Mouse (Mus musculus): ENCODE data around the gene Egfl7. TPM values are rescaled to one million over a fixed set of nuclear protein-coding genes. Genes with fewer than 3 reads are reported as not detected.
A peak's percentile ranks its signal among the peaks of the same experiment; 100 is the strongest.

Egfl7 gene
- total RNA-seq, 2 experiments from 2014 or later, result 72.2 to 74.3 TPM

DNA sequence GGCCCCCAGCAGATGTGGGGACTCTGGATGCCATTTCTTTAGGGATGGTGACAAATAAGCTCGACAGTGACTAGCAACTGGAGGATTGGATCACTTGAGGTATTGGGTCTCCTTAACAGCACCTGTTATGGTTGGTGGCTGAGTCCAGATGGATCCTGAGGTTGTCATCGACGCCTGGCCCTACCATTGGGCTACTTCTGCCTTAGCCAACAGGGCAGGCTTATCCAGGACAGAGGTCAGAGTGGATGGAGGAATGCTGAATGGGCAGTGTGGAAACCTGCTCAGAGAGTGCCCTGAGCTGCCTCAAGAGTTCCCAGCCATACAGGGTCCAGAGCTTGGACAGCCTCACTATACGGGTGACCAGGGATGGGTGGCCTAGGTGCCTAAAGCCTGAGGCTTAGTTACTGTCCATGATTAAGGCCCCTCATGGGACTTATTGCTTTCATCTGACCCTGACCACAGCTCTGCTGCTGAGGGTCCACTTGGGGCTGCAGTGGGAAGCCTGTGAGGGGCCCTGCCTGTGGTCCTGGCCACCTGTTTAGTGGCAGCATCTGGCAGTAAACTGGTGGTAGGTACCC lies 54.2 kb downstream of the Egfl7 start:
- Histone ChIP-seq H3K4me3 (no peak overlapping the region), H3K27ac (no peak overlapping the region)
- TF ChIP-seq CTCF (conservative IDR thresholded peaks at IDR 0.05), result no peak
- no peak for DNase-seq (ENCODE audit: low spot score in 2 of 2)

GRCm38 (mm10) chr2:26634629-26635488 lies 55.0 kb downstream of the Egfl7 start:
- no peak overlapping the region for H3K4me3 ChIP-seq
- no peak for DNase-seq (ENCODE audit: low spot score in 2 of 2)
- no peak overlapping the region; the same call in 1 of the 2 replicates for H3K27ac ChIP-seq
- no peak for TF ChIP-seq CTCF (conservative IDR thresholded peaks at IDR 0.05)

GRCm38 (mm10) chr2:26635489-26636324 lies 55.9 kb downstream of the Egfl7 start:
- TF ChIP-seq CTCF (conservative IDR thresholded peaks at IDR 0.05), result no peak
- Histone ChIP-seq H3K4me3 (no peak overlapping the region), H3K27ac (peak overlapping the region; percentile 14; the same call in 1 of the 2 replicates)
- no peak for DNase-seq (ENCODE audit: low spot score in 2 of 2)

GRCm38 (mm10) chr2:26636325-26636635 lies 56.5 kb downstream of the Egfl7 start:
- H3K27ac ChIP-seq, result no peak overlapping the region
- no peak for DNase-seq (ENCODE audit: low spot score in 2 of 2)
- no peak for TF ChIP-seq CTCF (conservative IDR thresholded peaks at IDR 0.05)
- no peak overlapping the region for H3K4me3 ChIP-seq

DNA sequence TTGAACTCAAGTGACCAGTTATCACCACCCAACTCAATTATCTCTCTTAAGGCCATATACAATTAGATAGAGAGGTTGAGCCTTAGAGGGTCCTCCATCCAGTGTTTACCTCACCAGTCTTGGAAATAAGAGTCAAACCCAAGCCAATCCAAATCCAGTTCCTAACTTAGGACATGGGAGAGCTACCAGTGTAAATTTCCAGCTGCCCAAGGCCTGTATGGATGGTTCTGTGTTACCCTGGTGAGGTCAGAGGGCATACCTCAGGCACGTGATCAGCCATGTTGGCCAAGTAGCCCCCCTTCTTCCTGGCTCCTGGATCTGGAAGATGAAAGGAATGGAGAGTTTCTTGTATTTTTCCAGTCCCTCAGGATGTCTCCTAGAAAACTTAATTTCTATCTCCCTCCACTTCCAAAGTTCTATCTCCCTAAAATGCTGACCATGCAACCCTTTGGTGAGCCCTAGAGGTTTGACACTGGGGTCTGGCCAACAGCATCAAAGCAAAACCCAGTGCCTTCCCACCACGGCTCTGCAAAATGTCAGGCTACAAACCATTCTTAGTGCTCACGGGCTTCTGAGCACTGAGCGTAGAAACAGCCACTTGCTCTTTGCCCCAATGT lies 57.6 kb downstream of the Egfl7 start:
- no peak for DNase-seq (ENCODE audit: low spot score in 2 of 2)
- no peak for TF ChIP-seq CTCF (conservative IDR thresholded peaks at IDR 0.05)
- H3K27ac ChIP-seq, result no peak overlapping the region
- no peak overlapping the region for H3K4me3 ChIP-seq

GRCm38 (mm10) chr2:26638039-26638438 lies 58.2 kb downstream of the Egfl7 start:
- DNase-seq (ENCODE audit: low spot score in 2 of 2), result no peak
- no peak overlapping the region; the same call in 1 of the 2 replicates for H3K4me3 ChIP-seq
- TF ChIP-seq CTCF (conservative IDR thresholded peaks at IDR 0.05), result no peak
- no peak overlapping the region for H3K27ac ChIP-seq

DNA sequence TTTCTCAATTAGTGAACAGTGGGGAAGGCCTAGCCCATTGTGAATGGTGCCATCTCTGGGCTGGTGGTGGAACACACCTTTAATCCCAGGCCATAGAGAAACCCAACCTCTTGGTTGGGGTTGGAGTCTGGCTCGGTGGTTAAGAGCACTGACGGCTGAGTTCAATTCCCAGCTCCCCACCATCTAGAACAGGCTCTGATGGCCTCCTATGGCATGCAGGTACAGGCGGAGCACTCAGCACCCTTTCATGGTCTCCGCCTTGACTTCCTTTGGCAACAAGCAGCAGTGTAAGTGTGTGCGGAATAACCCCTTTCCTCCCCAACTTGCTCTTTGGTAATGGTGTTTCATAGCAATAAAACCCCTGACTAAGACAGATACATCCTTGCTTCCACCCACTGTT lies 58.8 kb downstream of the Egfl7 start:
- no peak for TF ChIP-seq CTCF (conservative IDR thresholded peaks at IDR 0.05)
- Histone ChIP-seq H3K27ac (0 out of 2 replicates have a peak overlapping the region, but pooled peaks have one; percentile 36), H3K4me3 (peak overlapping the region; percentile 96)
- no peak for DNase-seq (ENCODE audit: low spot score in 2 of 2)

- H3K4me3 ChIP-seq, result peak overlapping the region; percentile 96
- peak; percentile 63 for TF ChIP-seq CTCF (conservative IDR thresholded peaks at IDR 0.05)
- H3K27ac ChIP-seq, result 0 out of 2 replicates have a peak overlapping the region, but pooled peaks have one; percentile 36
- DNase-seq (ENCODE audit: low spot score in 2 of 2), result no peak
These were observed 59.3 kb downstream of the Egfl7 start for GRCm38 (mm10) chr2:26639083-26639482.

DNA sequence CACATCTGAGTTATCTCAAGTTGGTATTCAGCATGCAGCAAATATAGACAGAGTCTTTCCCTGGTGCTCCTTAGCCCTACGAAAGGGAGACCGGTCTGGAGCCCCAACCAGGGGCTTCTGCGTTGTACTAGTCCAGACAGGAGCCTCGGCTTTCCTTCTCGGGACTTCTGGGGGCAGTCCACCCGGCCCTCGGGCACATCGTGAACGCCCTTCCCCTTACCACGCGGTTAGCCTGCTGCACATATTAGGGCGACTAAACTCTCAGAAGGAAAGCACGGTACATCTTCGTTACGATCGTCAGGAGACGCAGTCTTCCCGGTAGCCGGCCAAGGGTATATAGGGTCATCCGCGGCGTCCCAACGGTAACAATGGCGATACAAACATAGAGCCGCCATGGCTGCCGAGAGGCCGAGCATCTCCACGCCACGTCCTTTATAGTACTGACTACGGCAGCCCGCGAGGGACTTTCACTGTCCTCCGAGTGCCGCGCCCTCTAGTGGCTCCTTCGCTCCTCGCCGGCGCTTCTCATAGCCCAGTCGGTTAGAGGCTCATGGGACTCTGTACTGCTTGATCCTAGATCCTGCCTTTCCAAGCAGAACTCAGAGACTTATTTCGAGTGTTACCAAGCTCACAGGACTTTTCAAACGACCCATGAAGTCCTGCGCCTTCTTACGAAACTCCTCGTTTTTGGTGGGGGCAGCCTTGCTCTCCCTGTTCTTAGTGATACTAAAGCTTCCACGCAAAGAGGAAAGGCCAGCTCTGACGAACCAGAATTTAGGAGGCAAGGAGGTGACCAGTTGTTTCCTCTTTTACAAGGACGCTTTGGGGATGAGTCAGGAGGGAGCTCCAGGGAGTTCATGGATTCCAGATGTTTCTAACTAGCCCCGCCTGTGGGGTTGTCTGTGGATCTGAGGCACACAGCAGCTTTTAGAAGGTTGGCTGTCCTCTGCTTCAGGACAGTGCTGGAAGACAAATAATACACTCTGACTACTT lies 60.3 kb downstream of the Egfl7 start:
- peak overlapping the region; percentile 94 for H3K27ac ChIP-seq
- DNase-seq (ENCODE audit: low spot score in 2 of 2), result peak; percentile 93 to 97
- peak; percentile 99 for TF ChIP-seq CTCF (conservative IDR thresholded peaks at IDR 0.05)
- H3K4me3 ChIP-seq, result peak overlapping the region; percentile 96

DNA sequence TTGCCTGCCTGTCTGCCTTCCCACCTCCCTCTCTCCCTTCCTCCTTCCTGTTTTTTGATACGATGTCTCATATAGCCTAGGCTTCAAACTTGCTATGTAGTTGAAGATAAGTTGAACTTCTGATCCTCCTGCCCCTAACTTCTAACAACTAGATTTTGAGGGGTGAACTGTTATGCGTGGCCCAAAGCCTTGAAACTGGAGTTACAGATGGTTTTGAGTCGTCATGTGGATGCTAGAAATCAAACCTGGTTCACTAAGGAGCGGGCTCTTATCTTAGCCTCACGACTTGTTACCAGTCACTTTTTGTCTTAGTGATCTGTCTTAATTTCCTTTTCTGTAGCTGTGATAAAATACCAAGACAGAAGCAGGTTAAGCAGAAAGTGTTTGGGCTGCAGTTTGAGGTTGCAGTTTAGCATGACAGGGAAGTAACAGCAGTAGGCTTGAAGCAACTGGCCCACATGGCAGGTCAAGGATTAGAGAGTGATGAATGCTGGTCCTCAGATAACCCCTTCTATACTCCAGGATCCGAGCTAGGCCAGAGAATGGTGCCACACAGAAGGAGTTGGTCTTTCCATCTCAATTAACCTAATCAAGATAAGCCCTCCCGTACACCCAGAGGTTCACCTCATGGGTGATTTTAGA lies 61.3 kb downstream of the Egfl7 start:
- H3K4me3 ChIP-seq, result no peak overlapping the region
- H3K27ac ChIP-seq, result no peak overlapping the region
- no peak for TF ChIP-seq CTCF (conservative IDR thresholded peaks at IDR 0.05)
- no peak for DNase-seq (ENCODE audit: low spot score in 2 of 2)

Small RNAs within 50 kb of the gene (microRNA-seq; reads per million reads assigned to microRNA genes)
- gene Mir126a (0 to 1.6 reads per million in 2 experiments), gene Mir126b (0 reads per million in 2 experiments)

Other genes with a start within 250 kb of the Egfl7 start
- gene Dnlz, start 227.9 kb upstream of the Egfl7 start, total RNA-seq (2021), result 10 to 100 TPM; 26.5 to 27.2 TPM
- 1 to 10 TPM; 1.5 to 2.1 TPM for gene Card9, start 219.1 kb upstream of the Egfl7 start, total RNA-seq (2021)
- 10 to 100 TPM; 72.5 to 88.9 TPM for gene Snapc4, start 199.4 kb upstream of the Egfl7 start, total RNA-seq (2021)
- gene Entr1, start 190.7 kb upstream of the Egfl7 start, total RNA-seq (2021), result 100 to 1,000 TPM; 159 to 168 TPM
- 100 to 1,000 TPM in 1 of 2 experiments, 10 to 100 TPM in 1; 89.2 to 100 TPM for gene Pmpca, start 190.7 kb upstream of the Egfl7 start, total RNA-seq (2021)
- gene Inpp5e, start 170.8 kb upstream of the Egfl7 start, total RNA-seq (2021), result 10 to 100 TPM; 22.2 to 25.1 TPM
- gene Sec16a, start 134.8 kb upstream of the Egfl7 start, total RNA-seq (2021), result 10 to 100 TPM; 49.3 to 51.3 TPM
- gene Notch1, start 63.4 kb upstream of the Egfl7 start, total RNA-seq (2021), result 10 to 100 TPM; 32.7 to 35.7 TPM
- not detected for gene Gm20532, start 6.6 kb downstream of the Egfl7 start, total RNA-seq (2021)
- 1 to 10 TPM; 1.6 to 2.5 TPM for gene Agpat2, start 24.4 kb downstream of the Egfl7 start, total RNA-seq (2021)
- 10 to 100 TPM; 70.3 to 72.6 TPM for gene Fam69b, start 48.4 kb downstream of the Egfl7 start, total RNA-seq (2021)
- not detected for gene Lcn4, start 91.3 kb downstream of the Egfl7 start, total RNA-seq (2021)